Mouse (Mus musculus) layer of hippocampus, adult 9-11 months (tissue): ENCODE data around the gene Zfp511.
A peak's percentile ranks its signal among the peaks of the same experiment; 100 is the strongest.

ENCODE experiments used
- DNase-seq: peaks from one replicate; pipeline ENCODE4 v3.0.0; 2022

Zfp511 gene

DNA sequence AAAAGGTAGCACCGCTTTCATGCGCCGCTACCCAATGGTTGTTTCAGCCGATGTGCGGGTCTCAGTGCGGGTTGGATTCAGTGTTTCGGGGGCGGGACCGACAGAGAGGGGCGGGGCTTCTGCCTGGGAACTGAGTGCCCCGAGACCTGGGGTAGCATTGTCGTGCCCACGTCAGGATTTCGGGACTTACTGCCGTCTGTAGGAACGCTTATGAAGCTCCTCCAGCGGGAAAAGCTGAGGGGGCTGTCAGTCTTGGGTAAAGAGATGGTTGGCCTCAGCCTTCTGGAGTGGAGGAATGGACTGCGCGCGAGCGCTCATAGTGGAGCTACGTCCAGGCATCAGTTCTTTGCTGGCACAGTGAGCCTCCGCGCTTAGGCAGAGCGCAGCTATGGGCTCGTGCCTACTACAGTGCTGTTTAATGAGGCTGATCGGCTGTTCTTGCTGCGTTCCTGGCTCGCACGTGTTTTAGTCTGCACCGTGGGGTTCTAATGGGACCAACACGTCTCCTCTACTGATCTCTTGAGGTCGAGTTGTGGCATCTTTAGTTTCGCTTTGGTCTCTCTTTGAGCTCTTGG is 13.0 kb downstream of the Zfp511 start:
- no peak for DNase-seq

DNA sequence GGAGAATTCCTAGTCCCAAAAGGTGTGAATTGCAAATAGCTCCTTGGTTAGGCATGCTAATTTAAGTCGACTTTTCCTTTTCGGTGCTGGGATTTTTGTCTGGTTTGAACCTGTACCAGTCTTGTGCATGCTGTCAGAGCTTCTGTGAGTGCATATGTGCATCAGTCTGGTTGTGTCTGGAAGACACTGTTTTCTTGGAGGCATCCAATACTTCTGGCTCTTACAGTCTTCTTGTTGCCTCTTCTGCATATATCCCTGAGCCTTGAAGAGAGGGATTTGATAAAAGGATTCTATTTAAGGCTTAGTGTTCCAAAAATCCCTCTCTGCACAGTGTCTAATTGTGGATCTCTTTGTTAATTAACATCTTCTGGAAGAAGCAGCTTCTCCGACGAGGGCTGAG is 17.9 kb downstream of the Zfp511 start:
- DNase-seq = peak; percentile 48

DNA sequence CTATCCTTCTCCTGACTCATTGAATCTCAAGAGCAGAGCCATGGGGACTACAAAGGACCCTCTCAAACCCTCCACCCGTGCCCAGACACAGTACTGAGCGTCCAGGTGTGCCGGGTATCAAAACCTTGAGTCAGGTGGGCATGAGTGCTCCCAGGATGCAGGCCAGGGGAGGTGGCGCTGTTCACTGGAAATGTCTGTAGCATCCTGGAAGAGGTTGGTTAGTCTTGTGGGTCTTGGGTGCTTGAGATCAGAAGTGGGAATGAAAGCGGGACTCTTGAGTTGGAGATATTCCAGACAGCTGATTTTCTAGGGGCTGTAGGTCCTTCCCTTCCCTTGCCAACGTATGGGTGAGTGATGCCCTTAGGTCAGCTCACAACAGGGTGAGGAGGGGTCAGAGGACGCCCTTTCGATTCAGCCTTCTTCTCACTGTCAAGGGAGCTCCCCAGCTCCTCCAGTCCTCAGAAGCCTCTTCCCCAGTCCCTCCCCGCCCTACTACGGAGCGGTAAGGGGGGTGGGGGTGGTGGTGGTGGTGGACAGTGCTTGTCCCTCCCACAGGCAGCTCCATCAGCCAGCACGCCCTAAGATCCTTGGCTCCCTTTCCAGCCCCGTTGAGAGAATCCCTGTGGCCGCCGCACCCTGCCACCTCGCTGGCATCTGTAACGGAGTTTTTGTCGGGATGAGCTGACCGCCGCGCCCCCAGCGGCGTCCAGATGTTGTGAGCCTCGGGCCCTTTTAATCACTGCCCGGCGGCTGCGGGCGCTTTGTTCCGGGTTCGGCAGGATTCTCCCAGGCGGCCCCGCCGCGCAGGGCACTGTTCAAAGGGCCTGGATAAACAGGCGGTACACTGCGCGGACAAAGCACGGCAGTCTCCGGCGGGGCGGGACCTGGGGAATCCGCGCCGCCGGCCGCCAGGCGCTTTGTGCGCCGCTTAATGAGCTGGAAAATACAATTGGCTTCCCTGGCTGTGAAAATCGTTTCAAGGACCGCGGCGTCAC is 21.5 kb downstream of the Zfp511 start:
- no peak for DNase-seq

DNA sequence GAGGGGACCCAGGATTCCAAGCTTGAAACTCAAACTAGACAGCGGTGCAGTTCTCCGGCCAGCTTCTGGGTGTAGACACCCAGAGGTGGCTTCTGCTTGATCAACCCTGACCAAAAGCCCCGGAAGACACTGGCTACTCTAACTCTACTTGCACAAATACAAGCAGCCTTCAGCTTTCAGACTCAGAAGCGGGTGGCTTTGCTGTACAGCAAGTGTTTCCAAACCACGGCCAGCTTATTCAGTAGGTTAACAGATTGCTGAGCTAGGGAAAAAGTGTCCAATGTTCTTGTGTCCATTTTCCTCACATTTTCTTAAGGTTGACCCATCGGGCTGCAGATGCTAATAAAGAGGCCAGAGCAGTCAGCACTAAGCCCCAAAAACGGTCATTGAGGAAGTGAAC is 22.3 kb downstream of the Zfp511 start:
- no peak for DNase-seq

DNA sequence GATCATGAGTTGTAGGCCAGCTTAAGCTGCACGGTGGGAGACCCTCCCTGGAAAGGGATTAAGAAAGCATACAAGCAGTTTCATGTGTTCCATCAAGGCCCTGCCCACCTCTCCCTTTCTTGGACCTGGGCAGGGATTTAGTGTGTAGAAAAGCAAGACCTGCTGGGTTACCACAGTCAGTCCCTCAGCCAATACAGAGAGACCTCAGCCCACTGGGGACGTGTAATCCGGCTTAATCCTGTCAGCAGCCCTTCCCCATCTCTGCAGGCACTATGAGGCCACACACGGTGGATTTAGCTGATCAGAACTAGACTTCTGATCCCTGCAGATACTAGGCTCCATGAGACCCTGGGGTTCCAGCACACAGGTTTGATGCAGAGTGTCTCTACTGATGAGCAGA is 23.4 kb downstream of the Zfp511 start:
- DNase-seq = no peak

DNA sequence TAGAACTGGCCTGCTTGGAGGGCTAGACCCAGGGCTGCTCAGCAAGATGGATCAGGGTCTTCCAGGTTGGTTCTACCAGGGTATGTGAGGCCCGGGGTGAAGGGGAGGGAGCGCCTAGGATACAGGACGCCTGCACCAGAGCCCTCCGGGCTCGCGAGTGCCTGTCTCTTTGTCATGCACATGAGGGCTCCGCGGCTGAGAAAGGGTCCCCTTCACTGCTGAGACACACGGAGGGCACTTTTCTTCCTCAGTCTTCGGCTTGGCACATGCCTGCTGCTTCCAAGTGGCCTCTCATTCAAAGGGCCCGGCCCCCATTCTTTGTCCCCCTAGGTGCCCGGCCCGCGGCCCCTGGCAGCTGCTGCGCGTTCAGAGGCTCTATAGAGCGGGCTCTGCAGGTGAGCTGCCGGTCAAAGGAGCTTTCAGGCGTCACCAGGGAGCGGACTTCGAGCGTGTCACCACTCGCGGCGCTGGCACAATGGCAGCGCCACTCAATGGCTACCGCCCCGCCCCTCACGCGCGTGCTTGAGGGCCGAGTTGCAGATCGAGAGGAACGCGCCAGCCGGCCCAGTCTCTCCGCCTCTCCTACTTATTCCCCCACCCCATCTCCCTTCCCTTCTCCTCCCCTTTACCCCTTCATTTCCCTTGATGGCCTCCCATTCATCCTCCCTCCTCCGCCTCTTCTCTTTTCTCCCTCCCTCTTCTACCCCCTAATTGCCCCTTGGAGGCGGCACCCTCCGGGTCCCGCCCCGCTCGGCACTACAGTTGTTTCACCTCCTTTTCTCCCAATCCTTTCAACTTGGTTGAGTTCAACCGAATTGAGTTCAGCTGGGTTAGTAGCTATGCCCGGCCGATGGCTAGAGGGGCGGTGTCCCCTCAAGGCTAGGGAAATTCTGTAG is 25.0 kb downstream of the Zfp511 start:
- no peak for DNase-seq

DNA sequence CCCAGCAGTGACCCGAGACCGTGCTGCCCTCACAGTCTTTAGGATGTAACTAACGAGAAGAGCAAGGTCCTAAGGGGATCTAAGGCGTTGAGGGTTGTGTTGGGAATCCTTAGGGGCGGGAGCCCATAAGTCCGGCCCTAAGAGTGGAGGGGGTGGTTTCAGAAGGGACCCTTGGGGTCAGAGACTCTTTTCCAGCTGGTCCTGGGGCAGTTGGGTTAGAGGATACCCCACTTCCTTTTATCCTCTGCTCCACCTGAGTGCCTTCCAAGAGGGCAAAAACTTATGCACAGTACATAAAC is 25.6 kb downstream of the Zfp511 start:
- DNase-seq = no peak

DNA sequence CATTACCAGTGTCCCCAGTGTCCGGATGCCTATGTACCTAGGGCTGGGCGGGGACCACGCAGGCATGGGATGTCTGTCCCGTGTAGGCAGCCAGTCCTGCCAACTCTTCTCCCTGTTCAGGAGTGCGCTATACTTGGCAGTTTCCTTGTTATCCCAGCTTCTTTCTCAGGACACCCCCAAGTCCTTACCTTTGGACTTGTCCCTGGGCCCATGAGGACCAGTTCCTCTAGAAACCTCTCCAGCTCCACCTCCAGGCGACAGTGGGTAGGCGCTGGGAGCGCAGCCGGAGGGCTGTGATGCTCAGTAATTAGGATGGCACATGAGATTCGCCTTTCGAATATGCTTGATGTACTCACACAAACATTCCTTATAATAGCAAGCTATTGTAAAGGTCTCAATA is 26.1 kb downstream of the Zfp511 start:
- DNase-seq = no peak

DNA sequence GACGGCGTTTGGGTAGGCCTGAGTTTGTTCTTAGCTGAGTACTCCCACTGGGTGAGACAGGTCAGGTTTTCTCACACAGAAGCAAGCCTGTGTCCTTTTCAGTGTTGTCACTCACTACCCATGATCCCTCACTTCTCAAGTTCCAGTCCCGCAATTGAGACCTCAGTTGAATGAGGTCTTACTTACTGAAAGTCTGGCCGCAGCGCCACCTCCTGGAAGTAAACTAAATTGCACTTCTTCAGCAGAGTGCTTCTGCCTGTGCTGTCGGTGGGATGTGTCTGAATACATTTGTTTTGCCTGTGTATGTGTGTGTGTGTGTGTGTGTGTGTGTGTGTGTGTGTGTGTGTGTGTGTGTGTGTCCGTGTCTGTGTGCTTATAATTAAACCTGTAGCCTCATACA is 26.9 kb downstream of the Zfp511 start:
- peak; percentile 68 for DNase-seq

DNA sequence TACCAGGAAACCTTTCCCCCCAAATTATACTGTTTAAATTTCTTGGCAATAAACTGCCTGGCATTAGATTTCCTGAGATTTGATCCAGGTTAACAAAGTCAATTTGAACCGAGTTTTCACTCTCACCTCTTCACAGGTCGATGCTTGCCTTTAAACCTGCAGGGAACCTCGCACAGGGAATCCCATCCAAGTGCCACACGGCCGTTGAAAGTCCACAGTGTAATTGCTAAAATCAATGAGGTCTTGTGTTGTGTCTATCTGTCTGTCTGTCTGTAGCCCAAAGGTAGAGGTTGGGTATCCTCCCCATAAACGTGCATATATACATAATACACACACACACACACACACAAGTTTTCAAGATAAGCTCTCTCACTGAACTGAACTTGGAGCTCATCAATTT is 31.2 kb downstream of the Zfp511 start:
- no peak for DNase-seq

DNA sequence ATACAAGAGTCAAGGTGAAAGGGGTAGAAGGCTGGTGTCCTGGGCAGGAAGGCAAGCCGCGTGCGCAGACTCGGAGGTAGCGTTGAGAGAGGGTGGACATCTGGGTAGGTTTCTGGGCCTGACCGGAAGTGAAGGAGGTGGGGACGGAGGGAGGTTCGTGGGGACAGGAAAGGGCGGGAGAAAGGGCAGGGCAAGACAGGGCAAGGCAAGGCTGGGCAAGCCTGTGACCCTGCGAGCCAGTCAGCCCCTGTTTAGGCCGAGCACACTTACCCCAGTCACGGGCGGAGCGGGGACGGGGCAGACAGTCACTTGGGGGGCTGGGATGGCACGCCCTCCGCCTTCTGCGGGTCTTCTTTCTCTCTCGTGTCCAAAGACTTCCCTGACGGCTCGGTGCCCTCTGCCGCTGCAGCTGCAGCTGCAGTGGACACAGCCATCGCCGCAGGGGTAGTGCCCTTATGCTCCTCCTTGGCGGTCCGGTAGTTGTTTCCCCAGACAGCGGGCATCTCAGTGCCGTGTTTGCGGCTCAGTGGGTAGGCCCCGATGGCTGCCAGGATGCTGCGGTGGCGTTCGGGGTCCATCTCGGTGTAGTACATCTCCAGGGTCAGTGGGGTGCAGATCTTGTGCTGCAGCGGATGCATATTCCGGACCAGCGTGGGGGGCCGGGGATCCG is 34.0 kb downstream of the Zfp511 start:
- no peak for DNase-seq

DNA sequence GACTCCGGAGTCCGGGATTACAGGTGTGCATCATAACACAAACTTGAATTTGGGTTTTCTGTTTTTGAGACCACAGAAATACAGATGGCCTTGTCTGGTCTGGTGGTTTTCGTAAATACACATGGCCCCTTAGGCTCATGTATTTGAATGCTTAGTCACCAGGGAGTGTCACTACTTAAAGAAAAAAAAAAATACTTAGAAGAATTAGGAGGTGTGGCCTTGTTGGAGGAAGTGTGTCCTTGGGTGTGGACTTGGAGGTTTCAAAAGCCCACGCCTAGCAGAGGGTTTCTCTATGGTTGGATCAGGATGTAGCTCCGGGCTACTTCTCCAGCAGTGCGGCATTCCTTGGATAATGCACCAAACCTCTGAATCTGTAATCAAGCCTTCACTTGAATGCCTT is 41.5 kb downstream of the Zfp511 start:
- DNase-seq = no peak

DNA sequence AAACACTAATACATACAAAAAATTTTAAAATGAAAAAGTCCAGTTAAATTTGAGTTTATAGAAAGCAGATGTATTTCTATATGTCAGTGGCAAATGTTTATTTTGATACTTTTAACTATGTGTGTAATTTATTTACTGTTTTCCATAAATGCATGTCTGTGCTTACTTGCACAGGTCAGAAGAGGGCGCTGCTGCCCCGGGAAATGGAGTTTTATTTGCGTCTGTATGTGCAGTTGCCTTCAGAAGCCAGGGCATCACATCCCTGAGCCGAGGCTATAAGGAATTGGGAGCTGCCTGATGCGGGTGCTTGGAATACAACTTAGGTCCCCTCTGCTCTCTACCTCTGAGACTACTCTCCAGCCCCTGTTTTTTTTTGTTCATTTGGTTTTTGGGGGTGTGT is 42.5 kb downstream of the Zfp511 start:
- DNase-seq = peak; percentile 49

DNA sequence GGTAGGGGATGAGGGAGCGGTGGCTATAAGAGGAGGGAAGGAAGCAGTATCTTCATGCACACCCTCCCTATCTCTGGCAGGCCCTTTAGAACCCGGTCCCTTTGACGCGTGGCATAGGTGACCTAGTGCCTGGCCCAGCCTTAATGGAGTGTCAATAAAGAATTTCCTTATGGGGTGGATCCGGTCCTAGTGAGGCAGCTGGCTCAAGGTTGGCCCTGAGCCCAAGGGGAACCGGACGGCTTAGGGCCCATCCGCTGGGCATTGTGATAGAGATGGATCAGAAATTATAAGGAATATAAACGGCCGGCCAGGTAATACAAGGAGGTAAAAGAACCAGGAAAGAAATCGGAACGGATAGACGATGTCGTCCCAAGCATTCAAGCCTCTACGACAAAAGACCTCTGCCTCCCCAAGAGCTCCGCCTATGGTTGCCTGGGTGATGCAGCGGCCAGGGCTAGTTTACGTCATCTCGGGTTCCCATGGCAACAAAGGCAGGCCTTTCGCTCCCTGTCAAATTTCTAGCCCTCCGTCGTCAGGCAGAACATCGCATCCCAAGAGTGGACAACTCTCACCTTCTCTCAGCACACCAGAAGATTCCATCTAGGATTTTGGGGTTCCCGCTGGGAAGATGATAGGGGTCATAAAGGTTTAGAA is 44.4 kb downstream of the Zfp511 start:
- peak; percentile 93 for DNase-seq

DNA sequence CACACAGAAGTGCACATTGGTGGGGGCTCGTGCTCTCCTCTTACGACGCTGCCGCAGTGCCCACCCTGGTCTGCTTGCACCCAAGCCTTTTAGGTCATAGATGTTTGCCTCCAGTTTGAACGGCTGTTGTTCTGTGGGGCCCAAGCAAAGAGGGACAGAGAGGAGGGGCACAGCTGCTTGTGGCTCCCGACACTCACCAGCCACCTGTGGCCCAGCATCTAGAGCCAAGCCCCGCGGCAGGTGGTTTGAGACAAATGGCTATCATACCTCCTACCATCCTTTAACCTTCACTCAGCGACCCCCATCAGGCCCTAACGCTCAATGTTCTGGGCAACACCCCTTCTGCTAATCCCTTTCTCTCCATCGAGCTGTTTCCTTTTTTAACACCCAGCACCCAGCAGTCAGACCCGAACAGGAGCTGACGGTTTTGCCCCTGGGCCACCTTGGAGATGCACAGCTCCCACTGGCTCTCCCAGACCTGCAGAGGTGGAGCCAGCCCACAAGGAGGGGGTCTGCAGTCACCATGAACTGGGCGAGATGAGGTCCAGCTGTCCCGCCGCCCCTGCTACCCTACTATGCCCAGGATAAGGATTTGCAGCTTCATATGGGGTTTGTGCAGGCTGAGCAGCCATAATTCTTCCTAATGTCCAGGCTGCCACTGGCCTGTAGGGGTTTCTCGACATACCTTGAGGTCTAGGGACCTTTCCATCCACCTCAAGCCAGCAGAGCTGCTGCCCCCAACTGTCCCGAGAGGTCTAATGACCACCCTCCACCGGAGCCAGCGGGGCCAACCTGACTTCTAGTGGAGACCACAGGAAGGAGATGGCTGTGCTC is 45.4 kb downstream of the Zfp511 start:
- DNase-seq = peak; percentile 42

DNA sequence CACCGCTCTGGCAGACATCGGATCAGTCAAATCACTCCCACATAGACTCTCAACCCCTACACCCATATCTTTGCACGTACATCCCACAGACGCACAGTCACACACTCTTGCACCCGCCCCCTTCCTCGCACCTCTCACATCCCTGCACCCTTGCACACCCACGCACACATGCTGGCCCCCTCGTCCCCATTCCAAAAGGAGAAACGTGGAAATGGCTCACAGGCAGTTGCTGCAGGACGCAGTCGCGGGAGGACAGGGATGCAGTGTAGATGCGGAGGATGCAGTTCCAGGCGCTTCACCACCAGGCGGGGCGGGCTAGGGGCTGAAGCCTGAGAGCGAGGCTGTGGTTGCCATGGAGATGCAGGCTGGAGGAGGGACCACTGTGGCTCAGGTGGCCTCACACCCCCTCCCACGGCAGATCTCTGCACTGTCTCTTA is 46.1 kb downstream of the Zfp511 start, which contains the start of gene Caly:
Caly (minus strand) TSS at position 307 of the 437 bp plus-strand sequence.
- peak; percentile 96 for DNase-seq
